Mouse (Mus musculus): ENCODE measurements around the gene Aak1.
A peak's percentile ranks its signal among the peaks of the same experiment; 100 is the strongest.
"Not testable (repeated sequence)": the region's sequence is repeated elsewhere in the genome, so short reads cannot be mapped to it uniquely, and the experiment has no call there.

Gene Aak1

GRCm38 (mm10) chr6:87009692-87010328 lies 160.5 kb downstream of the Aak1 start:
- DNase-seq (ENCODE audit: low read depth, low spot score), result peak; percentile 75

GRCm38 (mm10) chr6:87016916-87017315 lies 167.6 kb downstream of the Aak1 start:
- DNase-seq (ENCODE audit: low read depth, low spot score), result peak; percentile 46

DNA sequence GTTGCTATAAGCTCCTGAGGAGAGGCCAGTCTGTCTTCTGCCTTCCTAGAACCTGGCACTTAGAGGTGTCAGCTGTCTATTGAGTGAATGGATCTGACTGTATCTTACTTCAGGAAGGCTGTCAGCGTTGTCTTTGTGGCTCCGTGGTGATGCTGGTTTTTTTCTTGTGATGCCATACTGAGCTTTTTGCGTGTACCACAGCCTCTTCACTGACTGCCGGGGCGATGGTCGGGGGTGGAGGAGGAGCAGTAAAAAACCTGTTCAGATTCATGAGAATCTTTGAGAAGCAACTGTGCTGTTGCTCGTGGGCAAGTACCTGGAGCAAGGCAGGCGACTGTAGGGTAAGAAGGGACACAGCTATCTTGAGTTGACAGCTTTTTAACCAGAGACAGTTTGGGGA lies 169.6 kb downstream of the Aak1 start:
- DNase-seq (ENCODE audit: low read depth, low spot score), result no peak

DNA sequence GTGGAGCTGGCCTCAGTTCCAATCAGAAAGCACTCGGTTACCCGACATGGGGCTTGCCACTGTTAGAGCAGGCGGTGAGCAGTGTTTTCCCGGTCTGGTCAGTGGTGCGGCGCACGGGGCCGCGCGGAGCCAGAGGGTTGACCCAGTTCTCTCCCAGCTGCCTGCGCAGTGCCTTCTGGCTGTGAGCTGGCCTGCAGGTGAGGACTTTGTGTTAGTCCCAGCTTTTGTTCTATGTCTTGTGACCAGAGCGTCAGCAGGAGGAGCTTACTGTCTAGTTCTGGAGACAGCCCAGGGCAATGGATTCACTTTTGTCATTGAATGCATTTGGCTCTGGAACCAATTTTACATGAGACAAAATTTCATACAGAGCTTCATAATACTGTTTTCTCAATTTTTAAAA lies 172.5 kb downstream of the Aak1 start:
- no peak for DNase-seq (ENCODE audit: low read depth, low spot score)

DNA sequence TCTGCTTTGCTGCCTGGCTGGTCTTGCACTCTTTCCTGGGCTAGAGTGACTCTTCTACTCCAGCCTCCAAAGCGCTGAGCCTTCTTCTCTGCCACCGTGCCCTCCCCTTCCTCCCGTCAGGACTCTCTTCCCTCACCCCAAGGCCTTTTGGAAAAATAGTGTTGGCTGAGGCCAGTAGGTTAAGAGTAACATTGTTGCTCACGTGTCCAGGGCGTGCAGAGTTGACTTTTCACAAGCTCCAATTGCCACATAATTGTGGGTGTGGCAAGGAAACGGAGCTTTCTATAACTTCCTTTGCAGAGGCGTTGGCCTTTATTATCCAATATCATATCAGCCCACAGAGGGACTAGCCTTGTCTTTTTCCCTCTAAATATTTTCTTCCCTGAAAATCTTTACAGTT lies 177.7 kb downstream of the Aak1 start:
- no peak for DNase-seq (ENCODE audit: low read depth, low spot score)

- DNase-seq (ENCODE audit: low read depth, low spot score), result no peak
Measured at GRCm38 (mm10) chr6:87028881-87029280, 179.6 kb downstream of the Aak1 start.

DNA sequence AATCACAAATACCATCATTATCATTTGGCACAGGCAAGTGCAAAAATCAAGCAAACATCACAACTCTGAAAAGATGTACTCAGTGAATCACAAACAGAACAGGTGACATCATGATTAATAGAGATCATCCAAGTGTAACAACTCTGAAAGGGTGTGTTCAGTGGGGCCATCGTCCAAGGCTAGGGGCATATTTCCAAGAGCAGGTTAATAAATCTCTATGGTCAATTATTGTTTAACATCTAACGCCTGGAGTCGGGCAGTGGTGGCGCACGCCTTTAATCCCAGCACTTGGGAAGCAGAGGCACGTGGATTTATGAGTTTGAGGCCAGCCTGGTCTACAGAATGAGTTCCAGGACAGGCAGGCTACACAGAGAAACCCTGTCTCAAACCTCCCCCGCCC lies 182.0 kb downstream of the Aak1 start:
- not testable (repeated sequence) for DNase-seq (ENCODE audit: low read depth, low spot score)

GRCm38 (mm10) chr6:87032401-87032800 lies 183.1 kb downstream of the Aak1 start:
- no peak for DNase-seq (ENCODE audit: low read depth, low spot score)

DNA sequence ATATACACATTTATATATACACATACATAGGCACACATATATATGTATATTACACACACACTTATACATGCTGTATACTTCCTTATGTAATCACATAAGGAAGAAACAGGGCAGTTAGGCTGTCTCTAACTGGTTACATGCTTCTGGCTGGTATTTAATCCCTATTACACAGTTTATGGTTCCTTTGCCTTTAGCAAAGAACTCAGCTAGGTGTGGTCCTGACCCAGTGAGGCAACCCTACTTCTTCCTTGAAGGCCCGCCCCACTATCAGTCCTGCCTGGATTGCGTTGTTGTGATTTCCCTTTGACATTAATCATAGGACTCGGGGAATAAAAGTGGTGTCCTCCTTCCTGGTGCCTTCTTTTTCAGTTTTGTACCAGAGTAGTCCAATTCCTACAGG lies 185.1 kb downstream of the Aak1 start:
- DNase-seq (ENCODE audit: low read depth, low spot score), result no peak

- no peak for DNase-seq (ENCODE audit: low read depth, low spot score)
Measured at GRCm38 (mm10) chr6:87037826-87038620, 188.7 kb downstream of the Aak1 start.

DNA sequence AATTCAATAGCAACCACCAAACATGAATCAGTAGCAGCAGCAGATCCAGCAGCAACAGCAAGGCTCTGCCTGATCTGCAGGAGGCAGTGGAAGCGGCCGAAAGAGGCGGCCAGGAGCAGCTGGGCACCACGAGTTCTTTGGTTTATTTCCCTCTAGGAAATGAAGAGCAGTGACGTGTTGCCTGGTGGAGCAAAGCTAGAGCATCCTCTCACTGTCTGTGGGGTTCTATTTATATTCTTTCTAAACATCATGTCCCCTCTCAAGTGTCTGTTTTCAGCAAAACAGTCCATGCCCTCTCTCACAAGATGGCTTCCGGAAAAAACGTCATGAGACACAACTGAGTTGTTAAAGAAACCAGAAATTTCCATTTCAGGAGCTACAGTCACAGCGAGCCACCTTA lies 189.8 kb downstream of the Aak1 start:
- no peak for DNase-seq (ENCODE audit: low read depth, low spot score)

DNA sequence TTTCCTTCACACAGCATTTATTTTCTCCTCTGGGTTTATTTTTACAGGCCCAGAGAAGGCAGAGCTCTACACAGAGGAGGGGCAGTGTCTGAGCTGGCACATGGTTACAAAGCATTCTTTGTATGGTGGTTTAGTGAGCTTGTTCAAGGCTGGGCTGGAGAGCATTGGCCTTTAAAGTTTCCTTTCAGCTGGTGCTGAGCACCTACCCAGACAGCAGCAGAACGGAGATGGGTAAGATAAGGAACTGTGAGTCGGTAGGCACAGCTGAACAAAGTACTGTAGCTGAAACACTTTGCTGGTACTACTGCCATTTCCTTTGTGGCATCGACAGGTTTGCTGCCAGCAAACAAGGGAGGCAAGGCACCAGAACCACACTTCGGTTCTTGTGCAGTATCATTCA lies 191.7 kb downstream of the Aak1 start:
- DNase-seq (ENCODE audit: low read depth, low spot score), result no peak

- DNase-seq (ENCODE audit: low read depth, low spot score), result no peak
Measured at GRCm38 (mm10) chr6:87041431-87041830, 192.1 kb downstream of the Aak1 start.

DNA sequence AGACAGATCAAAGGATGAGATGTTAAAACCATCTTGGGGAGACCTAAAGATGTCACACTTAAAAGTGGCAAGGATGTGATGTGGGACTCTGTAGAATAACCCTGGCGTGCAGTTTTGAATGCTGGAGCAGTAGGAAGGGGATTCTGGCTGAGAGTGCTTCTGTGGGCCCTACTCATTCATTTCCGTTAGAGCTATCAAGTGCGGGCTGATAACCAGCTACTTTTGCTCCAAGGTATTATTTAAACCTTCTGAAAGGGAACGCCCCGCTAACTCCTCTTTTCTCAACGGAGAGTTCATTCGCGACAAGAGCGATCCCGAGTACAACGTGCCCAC lies 192.7 kb downstream of the Aak1 start:
- DNase-seq (ENCODE audit: low read depth, low spot score), result peak; percentile 16

GRCm38 (mm10) chr6:87042337-87043130 lies 193.2 kb downstream of the Aak1 start, which contains the start of gene Gfpt1:
Gfpt1 (plus strand) TSS chr6:87042846.
- DNase-seq (ENCODE audit: low read depth, low spot score), result peak; percentile 83

DNA sequence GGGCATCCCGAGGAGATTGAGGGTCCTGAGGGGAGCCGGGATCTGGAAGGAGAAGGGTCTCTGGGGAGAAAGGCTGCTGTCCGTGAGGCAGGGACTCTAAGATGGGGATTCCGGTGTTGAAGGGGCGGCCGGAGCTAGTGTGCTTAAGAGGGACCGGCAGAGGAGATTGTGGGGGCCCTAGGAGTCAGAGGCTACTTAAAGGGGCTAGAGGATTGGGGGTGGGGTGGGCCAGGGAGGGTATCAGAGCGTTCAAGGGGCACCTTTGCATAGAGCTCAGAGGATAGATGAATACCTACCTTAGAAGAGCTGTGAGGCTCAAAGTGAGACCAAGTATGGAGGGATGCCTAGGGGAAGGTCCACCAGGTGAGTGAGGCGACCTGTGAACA lies 193.8 kb downstream of the Aak1 start:
- DNase-seq (ENCODE audit: low read depth, low spot score), result no peak

GRCm38 (mm10) chr6:87044895-87045294 lies 195.6 kb downstream of the Aak1 start:
- no peak for DNase-seq (ENCODE audit: low read depth, low spot score)

GRCm38 (mm10) chr6:87045507-87045906 lies 196.2 kb downstream of the Aak1 start:
- no peak for DNase-seq (ENCODE audit: low read depth, low spot score)

DNA sequence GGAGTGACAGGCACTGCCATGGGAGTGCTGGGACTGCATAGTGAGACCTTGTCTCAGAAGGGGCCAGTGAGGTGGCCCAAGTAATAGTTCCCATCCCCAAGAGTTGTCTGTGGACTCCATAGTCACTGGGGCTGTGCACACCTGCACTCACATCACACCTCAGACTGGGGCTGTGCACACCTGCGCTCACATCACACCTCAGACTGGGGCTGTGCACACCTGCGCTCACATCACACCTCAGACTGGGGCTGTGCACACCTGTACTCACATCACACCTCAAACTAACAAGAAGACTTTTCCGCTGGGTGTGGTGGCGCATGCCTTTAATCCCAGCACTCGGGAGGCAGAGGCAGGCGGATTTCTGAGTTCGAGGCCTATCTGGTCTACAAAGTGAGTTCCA lies 199.4 kb downstream of the Aak1 start:
- not testable (repeated sequence) for DNase-seq (ENCODE audit: low read depth, low spot score)

GRCm38 (mm10) chr6:87051886-87052425 lies 202.6 kb downstream of the Aak1 start:
- no peak for DNase-seq (ENCODE audit: low read depth, low spot score)
